Mouse (Mus musculus): ENCODE results near the gene Lrp2.

DNA sequence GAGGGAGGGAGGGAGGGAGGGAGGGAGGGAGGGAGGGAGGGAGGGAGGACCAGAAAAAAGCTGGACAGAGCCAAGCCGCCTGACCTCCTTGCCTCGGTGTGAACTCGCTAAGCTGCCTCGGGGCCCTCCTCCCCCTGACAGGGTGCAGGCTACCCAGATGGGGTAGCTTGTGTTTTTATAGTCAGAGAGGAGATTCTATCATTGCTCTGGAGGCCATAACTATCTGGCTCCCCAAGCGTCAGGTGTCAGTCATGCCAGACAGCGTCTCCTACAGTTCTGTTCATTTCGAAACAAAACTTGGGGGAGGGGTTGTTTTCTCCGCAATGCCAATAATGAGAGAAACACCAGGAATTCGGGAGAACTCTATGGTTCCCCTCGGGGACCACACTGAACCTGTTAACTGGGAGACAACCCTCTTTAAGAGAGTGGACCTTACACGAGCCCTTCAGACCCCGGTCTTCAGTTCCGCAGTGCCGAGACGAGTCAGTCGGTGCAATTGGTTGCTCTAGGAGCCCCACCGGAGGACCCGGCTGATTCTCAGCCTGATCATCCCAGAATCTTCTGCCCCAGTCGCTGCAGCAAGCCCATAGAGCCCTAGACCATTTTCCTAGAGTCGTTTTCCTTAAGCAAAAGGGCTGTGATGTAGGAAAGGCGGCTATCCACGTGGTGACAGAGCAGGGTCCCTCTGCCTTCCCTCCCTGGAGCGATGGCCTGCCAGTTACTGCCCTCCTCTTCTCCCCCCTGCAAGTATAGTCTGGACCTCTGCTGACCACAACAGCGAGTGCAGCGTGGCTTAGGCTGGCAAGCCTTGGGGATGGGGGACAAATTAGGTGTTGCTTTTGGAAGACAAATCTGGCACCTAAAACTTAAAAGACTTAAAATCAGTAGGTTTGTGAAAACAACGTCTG, 1.2 kb upstream of the Lrp2 start:
- TF ChIP-seq CTCF (IDR thresholded peaks at IDR 0.05; ENCODE audit: low read depth, low read length) = no peak
- TF ChIP-seq POLR2A (IDR thresholded peaks at IDR 0.05; ENCODE audit: extremely low read depth, insufficient read depth, low read length) = no peak
